Mouse (Mus musculus) CH12.LX (cell line): Measurements from ENCODE around the gene 2610318N02Rik. TPM values are rescaled to one million over a fixed set of nuclear protein-coding genes. Genes with fewer than 3 reads are reported as not detected.

Experiments
- DNase-seq: peaks from one replicate; pipeline ENCODE4 v3.0.0-alpha.2; 2013; ENCODE audit errors: extremely low read depth
- H3K27ac ChIP-seq: 2 replicates; pipeline ENCODE4 v1.5.1; 2012; ENCODE audit warnings: low read depth, mild to moderate bottlenecking, control low read depth, moderate library complexity; ENCODE audit not compliant: insufficient read depth
- H3K27me3 ChIP-seq: replicated peaks from 2 replicates; pipeline ENCODE3; 2012; ENCODE audit warnings: inconsistent platforms
- H3K36me3 ChIP-seq, 2 experiments: replicated peaks in 1 of 2; 2 replicates each; pipeline versions ENCODE3 to v1.6.1; 2012; ENCODE audit warnings: inconsistent platforms in 1 of 2, low read length in 1 of 2, mild to moderate bottlenecking in 1 of 2, mixed read lengths in 1 of 2, moderate library complexity in 1 of 2; ENCODE audit not compliant: control insufficient read depth in 1 of 2, insufficient read depth in 1 of 2
- H3K4me1 ChIP-seq, 2 experiments: 2 replicates each; pipeline ENCODE4 v1.6.1; 2012; ENCODE audit warnings: inconsistent platforms in 1 of 2, moderate library complexity in 1 of 2; ENCODE audit not compliant: insufficient read depth in 2 of 2, control insufficient read depth in 1 of 2
- H3K4me2 ChIP-seq: 2 replicates; pipeline ENCODE4 v1.6.1; 2012; ENCODE audit warnings: low read depth, mild to moderate bottlenecking, control low read depth; ENCODE audit not compliant: poor library complexity, insufficient read depth, severe bottlenecking
- H3K4me3 ChIP-seq, 3 experiments: fragments of 150-350 bp in 1 of 3; sonication (generic) in 1 of 3; replicated peaks in 1 of 3; 2 replicates each; pipeline versions ENCODE3 to v1.5.1; 2011 to 2012; ENCODE audit warnings: low read depth in 2 of 3, low read length in 2 of 3, mild to moderate bottlenecking in 2 of 3, moderate library complexity in 2 of 3, control low read depth in 1 of 3, improper control_type of control experiment in 1 of 3, inconsistent platforms in 1 of 3, mixed read lengths in 1 of 3; ENCODE audit not compliant: poor library complexity in 1 of 3
- H3K79me2 ChIP-seq: replicated peaks from 2 replicates; pipeline ENCODE4 v1.6.1; 2012; ENCODE audit warnings: mild to moderate bottlenecking, moderate library complexity; ENCODE audit not compliant: control insufficient read depth, poor library complexity, insufficient read depth, severe bottlenecking; ENCODE audit errors: extremely low read depth
- H3K9ac ChIP-seq: 2 replicates; pipeline ENCODE4 v1.6.1; 2012; ENCODE audit warnings: low read depth, mild to moderate bottlenecking, control low read depth, moderate library complexity; ENCODE audit not compliant: insufficient read depth
- H3K9me3 ChIP-seq: replicated peaks from 2 replicates; pipeline ENCODE3; 2012; ENCODE audit warnings: low read length, inconsistent platforms, mixed read lengths
- BHLHE40 ChIP-seq: IDR thresholded peaks from 2 replicates; pipeline ENCODE4 v1.6.1; 2011; ENCODE audit warnings: mild to moderate bottlenecking, low read depth, low read length, improper control_type of control experiment
- CHD1 ChIP-seq: IDR thresholded peaks from 2 replicates; pipeline ENCODE4 v1.6.1; 2012; ENCODE audit warnings: low read depth, low read length, improper control_type of control experiment, inconsistent platforms
- CHD2 ChIP-seq: IDR thresholded peaks from 2 replicates; pipeline ENCODE4 v1.6.1; 2011; ENCODE audit warnings: low read length, improper control_type of control experiment
- CTCF ChIP-seq, 2 experiments: IDR thresholded peaks in 1 of 2; conservative IDR thresholded peaks in 1 of 2; 2 replicates each; pipeline ENCODE4 v1.5.1; 2011 to 2012; ENCODE audit warnings: low read depth in 2 of 2, low read length in 2 of 2, improper control_type of control experiment in 1 of 2, inconsistent platforms in 1 of 2, mild to moderate bottlenecking in 1 of 2, moderate library complexity in 1 of 2
- E2F4 ChIP-seq: IDR thresholded peaks from 2 replicates; pipeline ENCODE4 v1.6.1; 2011; ENCODE audit warnings: low read depth, low read length, improper control_type of control experiment; ENCODE audit not compliant: insufficient replicate concordance
- ELF1 ChIP-seq: IDR thresholded peaks from 2 replicates; pipeline ENCODE4 v1.6.1; 2014; ENCODE audit warnings: low read depth, mild to moderate bottlenecking, inconsistent platforms, low read length, improper control_type of control experiment
- EP300 ChIP-seq: IDR thresholded peaks from 2 replicates; pipeline ENCODE4 v1.6.1; 2011; ENCODE audit warnings: low read length, improper control_type of control experiment
- ETS1 ChIP-seq: conservative IDR thresholded peaks from 2 replicates; pipeline ENCODE4 v1.6.1; 2012; ENCODE audit warnings: low read depth, mild to moderate bottlenecking, inconsistent platforms, low read length, improper control_type of control experiment, moderate library complexity
- GABPA ChIP-seq: IDR thresholded peaks from 2 replicates; pipeline ENCODE4 v1.6.1; 2012; ENCODE audit warnings: low read depth, low read length, improper control_type of control experiment, inconsistent platforms; ENCODE audit not compliant: insufficient replicate concordance
- HCFC1 ChIP-seq: IDR thresholded peaks from 2 replicates; pipeline ENCODE4 v1.6.1; 2012; ENCODE audit warnings: low read depth, mild to moderate bottlenecking, inconsistent platforms, low read length, improper control_type of control experiment
- IRF4 ChIP-seq: IDR thresholded peaks from 2 replicates; pipeline ENCODE4 v1.6.1; 2014; ENCODE audit warnings: low read depth, mild to moderate bottlenecking, inconsistent platforms, low read length, improper control_type of control experiment
- JUN ChIP-seq: IDR thresholded peaks from 2 replicates; pipeline ENCODE4 v1.6.1; 2011; ENCODE audit warnings: low read depth, mild to moderate bottlenecking, low read length, improper control_type of control experiment, moderate library complexity; ENCODE audit not compliant: insufficient read depth
- JUND ChIP-seq: conservative IDR thresholded peaks from 2 replicates; pipeline ENCODE4 v1.6.1; 2011; ENCODE audit warnings: low read depth, low read length, improper control_type of control experiment
- KAT2A ChIP-seq: IDR thresholded peaks from 2 replicates; pipeline ENCODE4 v1.6.1; 2012; ENCODE audit warnings: low read length, improper control_type of control experiment, inconsistent platforms; ENCODE audit not compliant: insufficient replicate concordance
- MAFK ChIP-seq: IDR thresholded peaks from 2 replicates; pipeline ENCODE4 v1.6.1; 2011; ENCODE audit warnings: low read length, improper control_type of control experiment; ENCODE audit not compliant: insufficient replicate concordance
- MAX ChIP-seq: IDR thresholded peaks from 2 replicates; pipeline ENCODE4 v1.6.1; 2011; ENCODE audit warnings: low read length, improper control_type of control experiment
- MAZ ChIP-seq: IDR thresholded peaks from 2 replicates; pipeline ENCODE4 v1.6.1; 2012; ENCODE audit warnings: low read depth, mild to moderate bottlenecking, inconsistent platforms, low read length, improper control_type of control experiment, moderate library complexity
- MEF2A ChIP-seq: IDR thresholded peaks from 2 replicates; pipeline ENCODE4 v1.6.1; 2014; ENCODE audit warnings: low read depth, mild to moderate bottlenecking, inconsistent platforms, low read length, improper control_type of control experiment, borderline replicate concordance
- MXI1 ChIP-seq: IDR thresholded peaks from 2 replicates; pipeline ENCODE4 v1.6.1; 2011; ENCODE audit warnings: mild to moderate bottlenecking, low read depth, low read length, improper control_type of control experiment
- MYC ChIP-seq: IDR thresholded peaks from 2 replicates; pipeline ENCODE4 v1.6.1; 2011; ENCODE audit warnings: low read depth, mild to moderate bottlenecking, improper control_type of control experiment, low read length
- NELFE ChIP-seq: IDR thresholded peaks from 2 replicates; pipeline ENCODE4 v1.6.1; 2011; ENCODE audit warnings: low read depth, low read length, improper control_type of control experiment
- NRF1 ChIP-seq: IDR thresholded peaks from 2 replicates; pipeline ENCODE4 v1.6.1; 2014; ENCODE audit warnings: low read depth, mild to moderate bottlenecking, inconsistent platforms, low read length, improper control_type of control experiment, moderate library complexity
- PAX5 ChIP-seq: IDR thresholded peaks from 2 replicates; pipeline ENCODE4 v1.6.1; 2012; ENCODE audit warnings: low read length, inconsistent platforms, mixed read lengths
- POLR2A ChIP-seq: IDR thresholded peaks from 2 replicates; pipeline ENCODE4 v1.6.1; 2011; ENCODE audit warnings: low read depth, mild to moderate bottlenecking, improper control_type of control experiment, low read length
- POLR2AphosphoS2 ChIP-seq: IDR thresholded peaks from 2 replicates; pipeline ENCODE4 v1.6.1; 2011; ENCODE audit warnings: low read depth, low read length, improper control_type of control experiment
- RAD21 ChIP-seq: IDR thresholded peaks from 2 replicates; pipeline ENCODE4 v1.6.1; 2011; ENCODE audit warnings: low read depth, mild to moderate bottlenecking, low read length, improper control_type of control experiment, moderate library complexity
- RCOR1 ChIP-seq: conservative IDR thresholded peaks from 2 replicates; pipeline ENCODE4 v1.6.1; 2012; ENCODE audit warnings: low read depth, mild to moderate bottlenecking, inconsistent platforms, low read length, improper control_type of control experiment
- SIN3A ChIP-seq: IDR thresholded peaks from 2 replicates; pipeline ENCODE4 v1.6.1; 2012; ENCODE audit warnings: low read length, improper control_type of control experiment, inconsistent platforms
- SMC3 ChIP-seq: IDR thresholded peaks from 2 replicates; pipeline ENCODE4 v1.6.1; 2011; ENCODE audit warnings: low read depth, low read length, improper control_type of control experiment
- TBP ChIP-seq: conservative IDR thresholded peaks from 2 replicates; pipeline ENCODE4 v1.6.1; 2011; ENCODE audit warnings: low read depth, low read length, improper control_type of control experiment
- TCF12 ChIP-seq: IDR thresholded peaks from 2 replicates; pipeline ENCODE4 v1.6.1; 2014; ENCODE audit warnings: low read depth, mild to moderate bottlenecking, inconsistent platforms, low read length, improper control_type of control experiment
- UBTF ChIP-seq: IDR thresholded peaks from 2 replicates; pipeline ENCODE4 v1.6.1; 2012; ENCODE audit warnings: low read depth, mild to moderate bottlenecking, inconsistent platforms, low read length, improper control_type of control experiment, moderate library complexity
- USF1 ChIP-seq: IDR thresholded peaks from 2 replicates; pipeline ENCODE4 v1.6.1; 2014; ENCODE audit warnings: low read depth, mild to moderate bottlenecking, inconsistent platforms, low read length, improper control_type of control experiment
- USF2 ChIP-seq: conservative IDR thresholded peaks from 2 replicates; pipeline ENCODE4 v1.6.1; 2011; ENCODE audit warnings: low read depth, low read length, improper control_type of control experiment
- ZC3H11A ChIP-seq: IDR thresholded peaks from 2 replicates; pipeline ENCODE4 v1.6.1; 2012; ENCODE audit warnings: low read depth, mild to moderate bottlenecking, inconsistent platforms, low read length, improper control_type of control experiment
- ZKSCAN1 ChIP-seq: IDR thresholded peaks from 2 replicates; pipeline ENCODE4 v1.6.1; 2012; ENCODE audit warnings: low read depth, inconsistent platforms, low read length, improper control_type of control experiment, borderline replicate concordance
- ZMIZ1 ChIP-seq: IDR thresholded peaks from 2 replicates; pipeline ENCODE4 v1.6.1; 2012; ENCODE audit warnings: low read depth, mild to moderate bottlenecking, inconsistent platforms, low read length, improper control_type of control experiment
- ZNF384 ChIP-seq: IDR thresholded peaks from 2 replicates; pipeline ENCODE4 v1.6.1; 2012; ENCODE audit warnings: low read depth, low read length, improper control_type of control experiment, inconsistent platforms
- dilution Hi-C: fragments of 300-500 bp; cut with MboI; formaldehyde crosslinking; loops from 2 replicates; pipeline ENCODE4 v1.14.3; 2020; ENCODE audit warnings: low sequenced_read_pairs; ENCODE audit not compliant: extremely low pct_unique_long_range_greater_than_20kb, extremely low pct_ligation_motif_present
- in situ Hi-C: fragments of 300-500 bp; cut with MboI; formaldehyde crosslinking; loops from 3 replicates; pipeline ENCODE4 v1.14.3; 2019; ENCODE audit warnings: low sequenced_read_pairs, low pct_ligation_motif_present, low pct_unique_long_range_greater_than_20kb, mixed read lengths
- polyA plus RNA-seq: library from polyadenylated mRNA; unstranded; fragments of >175 nt; gene quantifications from 2 replicates; pipeline ENCODE4 v1.2.1, GENCODE M21; 2012; ENCODE audit warnings: low read depth; ENCODE audit not compliant: insufficient read length
- total RNA-seq, 2 experiments: library from RNA; depleted of rRNA; stranded (reverse); fragments of 300-350 nt in 1 of 2; fragments of >200 nt in 1 of 2; gene quantifications; 2 replicates each; pipeline ENCODE4 v1.2.3; 2012 to 2014

2610318N02Rik gene
- total and polyA plus RNA-seq, 3 experiments, result 21.0 to 78.4 (median 33.3) TPM

- Histone ChIP-seq H3K4me1 (peaks cover 7 to 40% of the 10 kb centered on the region in 2 experiments), H3K9ac (peak within 1 kb of the TSS; percentile 64), H3K27me3 (no peaks in the 10 kb centered on the region), H3K4me2 (peak within 1 kb of the TSS; percentile 91), H3K79me2 (peaks cover 4% of the 10 kb centered on the region; the same call in 1 of the 2 replicates), H3K9me3 (no peaks in the 10 kb centered on the region), H3K4me3 (peak within 1 kb of the TSS; percentile 73 to 83 (median 80)), H3K36me3 (peaks cover 10 to 51% of the 10 kb centered on the region in 2 experiments), H3K27ac (peak within 1 kb of the TSS; percentile 18)
- TF ChIP-seq JUND (no peak), USF1 (no peak), CHD2 (no peak), E2F4 (no peak), MAFK (no peak), KAT2A (no peak), ZMIZ1 (0 out of 2 replicates have a peak, but pooled peaks have one; percentile 55), NELFE (peak; percentile 86), NRF1 (peak; percentile 57), POLR2AphosphoS2 (no peak), HCFC1 (peak; percentile 69), TBP (peak; percentile 56; the same call in 1 of the 2 replicates), CTCF (conservative IDR thresholded peaks at IDR 0.05 in 1 of 2, IDR thresholded peaks at IDR 0.05 in 1 of 2; ENCODE audit: low read depth in 2 of 2, low read length in 2 of 2) (peak in 1 of 2 experiments; percentile 74; a peak in 2 of 4 replicates), PAX5 (no peak), RAD21 (no peak; the same call in none of the 2 replicates), BHLHE40 (peak; percentile 59), MYC (peak; percentile 89), MAX (peak; percentile 41), ZNF384 (peak; percentile 70; the same call in 1 of the 2 replicates), RCOR1 (no peak; the same call in 1 of the 2 replicates), SMC3 (no peak), ETS1 (no peak), ELF1 (peak; percentile 40; the same call in 1 of the 2 replicates), GABPA (no peak), IRF4 (0 out of 2 replicates have a peak, but pooled peaks have one; percentile 60), POLR2A (peak; percentile 77; the same call in 1 of the 2 replicates), ZKSCAN1 (no peak), MXI1 (peak; percentile 77), USF2 (no peak), TCF12 (peak; percentile 58; the same call in 1 of the 2 replicates), JUN (no peak), EP300 (no peak), SIN3A (peak; percentile 61; the same call in 1 of the 2 replicates), MAZ (peak; percentile 49; the same call in 1 of the 2 replicates), CHD1 (no peak), UBTF (no peak), ZC3H11A (no peak), MEF2A (peak; percentile 64; the same call in 1 of the 2 replicates)
- dilution Hi-C loops, result no loop called here
- peak; percentile 96 for DNase-seq
- in situ Hi-C loops, result no loop called here
Measured at GRCm38 (mm10) chr16:17146772-17147235, 21.8 kb upstream of the 2610318N02Rik start, which contains the start of gene Ccdc116. Ccdc116 (minus strand) TSS chr16:17147229.
